13 mouse cellular contexts compared by ENCODE assay signal in genomic region chr3:30512459-30513030, GRCm38 (mm10). TPM values are rescaled to one million over a fixed set of nuclear protein-coding genes. Genes with fewer than 3 reads are reported as not detected.
DNase-seq lines count a peak whose midpoint lies in the region; ATAC-seq and TF ChIP-seq lines count a peak whose summit lies in the region.
"Had no signal": no experiment of that assay in that cellular context is flagged by ENCODE, and none has a peak within 500 bp of the region (broad histone marks: within the 10 kb centered on the region; RNA-seq: fewer than 3 reads in every experiment).

No protein-coding gene starts in this region.

- no peak for ATAC-seq in forebrain, embryonic 11.5 days (replicated peaks; ENCODE audit: low FRiP score)
- no peak for ATAC-seq in forebrain, postnatal 0 days
- no peak for ATAC-seq in limb, embryonic 12.5 days (ENCODE audit: insufficient number of reproducible peaks, insufficient read depth, low FRiP score, low TSS enrichment, low read depth)
- ATAC-seq in CD4-positive, CD25-positive, alpha-beta regulatory T cell, adult 4 months, result no peak

- peak; percentile 69 for DNase-seq in forebrain, embryonic 11.5 days (ENCODE audit: low spot score)
- no peak for DNase-seq in forebrain, postnatal 0 days
- DNase-seq in retina, embryonic 14.5 days (ENCODE audit: low spot score), result peak; percentile 32
- DNase-seq in retina, postnatal 1 day, result no peak
- no peak for DNase-seq in testis, postnatal 10 days (ENCODE audit: low spot score)
- no peak for DNase-seq in left cerebral cortex, adult 9 months (ENCODE audit: low spot score in 2 of 2)
- DNase-seq: layer of hippocampus, adult 9-11 months; right cerebral cortex, adult 18-20 months had no signal

- no peak overlapping the region for H3K4me3 ChIP-seq in forebrain, embryonic 11.5 days (ENCODE audit: low read depth, low read length)
- no peak overlapping the region for H3K4me3 ChIP-seq in forebrain, postnatal 0 days (ENCODE audit: low read depth, low read length)
- peak overlapping the region; percentile 58 for H3K4me3 ChIP-seq in limb, embryonic 12.5 days (replicated peaks)
- H3K4me3 ChIP-seq: embryonic facial prominence, embryonic 15.5 days; hindbrain, embryonic 13.5 days had no signal

- no peaks in the 10 kb centered on the region for H3K36me3 ChIP-seq in forebrain, embryonic 11.5 days (ENCODE audit: control insufficient read depth, insufficient read depth, low read length)
- no peaks in the 10 kb centered on the region for H3K36me3 ChIP-seq in forebrain, postnatal 0 days (ENCODE audit: insufficient read depth)
- H3K36me3 ChIP-seq in limb, embryonic 12.5 days, result no peaks in the 10 kb centered on the region
- H3K36me3 ChIP-seq: embryonic facial prominence, embryonic 15.5 days; hindbrain, embryonic 13.5 days had no signal

- no peaks in the 10 kb centered on the region for H3K9me3 ChIP-seq in forebrain, embryonic 11.5 days (ENCODE audit: control insufficient read depth, low read length)
- no peaks in the 10 kb centered on the region for H3K9me3 ChIP-seq in forebrain, postnatal 0 days (ENCODE audit: low read length)
- no peaks in the 10 kb centered on the region for H3K9me3 ChIP-seq in limb, embryonic 12.5 days
- H3K9me3 ChIP-seq: embryonic facial prominence, embryonic 15.5 days; hindbrain, embryonic 13.5 days had no signal

- no peak overlapping the region for H3K9ac ChIP-seq in forebrain, embryonic 11.5 days (ENCODE audit: low read length)
- H3K9ac ChIP-seq in forebrain, postnatal 0 days, result no peak overlapping the region
- H3K9ac ChIP-seq in limb, embryonic 12.5 days (replicated peaks), result peak overlapping the region; percentile 95
- H3K9ac ChIP-seq: embryonic facial prominence, embryonic 15.5 days; hindbrain, embryonic 13.5 days; liver, embryonic 14.5 days had no signal

- H3K27ac ChIP-seq in forebrain, embryonic 11.5 days (ENCODE audit: low read depth, low read length), result no peak overlapping the region
- no peak overlapping the region for H3K27ac ChIP-seq in forebrain, postnatal 0 days (ENCODE audit: low read depth, low read length)
- peak overlapping the region; percentile 99 for H3K27ac ChIP-seq in limb, embryonic 12.5 days
- H3K27ac ChIP-seq: embryonic facial prominence, embryonic 15.5 days; hindbrain, embryonic 13.5 days; liver, embryonic 14.5 days had no signal

- no peak for TF ChIP-seq CTCF in forebrain, postnatal 0 days (IDR thresholded peaks at IDR 0.05; ENCODE audit: low read depth)

- no peak overlapping the region for H3K4me2 ChIP-seq in forebrain, embryonic 11.5 days (ENCODE audit: low read depth, low read length, severe bottlenecking)
- H3K4me2 ChIP-seq in forebrain, postnatal 0 days (ENCODE audit: low read depth), result no peak overlapping the region
- peak overlapping the region; percentile 81 for H3K4me2 ChIP-seq in limb, embryonic 12.5 days
- H3K4me2 ChIP-seq: embryonic facial prominence, embryonic 15.5 days; hindbrain, embryonic 13.5 days had no signal

- 3% methylated on average over 12 of the region's 12 CpGs for WGBS in forebrain, embryonic 11.5 days
- 7% methylated on average over 12 of the region's 12 CpGs for WGBS in forebrain, postnatal 0 days
- 4% methylated on average over 12 of the region's 12 CpGs for WGBS in limb, embryonic 12.5 days

- peaks cover 34% of the 10 kb centered on the region for H3K27me3 ChIP-seq in forebrain, embryonic 11.5 days (ENCODE audit: control insufficient read depth, insufficient read depth, low read length)
- H3K27me3 ChIP-seq in forebrain, postnatal 0 days (ENCODE audit: insufficient read depth, low read length), result peaks cover 78% of the 10 kb centered on the region
- no peaks in the 10 kb centered on the region; the same call in 1 of the 2 replicates for H3K27me3 ChIP-seq in limb, embryonic 12.5 days

- H3K4me1 ChIP-seq in forebrain, embryonic 11.5 days (replicated peaks; ENCODE audit: control insufficient read depth, insufficient read depth, low read length), result peaks cover 14% of the 10 kb centered on the region; the same call in 1 of the 2 replicates
- H3K4me1 ChIP-seq in forebrain, postnatal 0 days (ENCODE audit: insufficient read depth), result no peaks in the 10 kb centered on the region
- H3K4me1 ChIP-seq in limb, embryonic 12.5 days (replicated peaks), result peaks cover 51% of the 10 kb centered on the region

RNA-seq across cellular contexts. Expression of gene Mecom, which starts 35.3 kb away (rescaled TPM):
- polyA plus RNA-seq in forebrain, embryonic 11.5 days (2014; fragmentation: Nextera tagmentation; extraction: Ambion mirVana), result 17.6 and 19.5 TPM in 2 replicates
- total RNA-seq in forebrain, postnatal 0 days (2014; rRNA removed), result 3.2 and 3.9 TPM in 2 replicates
- polyA plus RNA-seq in forebrain, postnatal 0 days (2015; fragmentation: Nextera tagmentation; extraction: Ambion mirVana), result 1.9 TPM in 2 replicates
- 187 TPM in 2 replicates for polyA plus RNA-seq in limb, embryonic 12.5 days (2016; fragmentation: Nextera tagmentation; extraction: Ambion mirVana)
- polyA plus RNA-seq in CD4-positive, CD25-positive, alpha-beta regulatory T cell, adult 4 months (2017; shearing (Covaris generic)), result under 1 TPM in 1 of 2 experiments, not detected in 1; 0.39 TPM

Comparison
In these comparisons a context has a peak if more than half of its experiments do, and no peak if none do; other contexts are left out.
1. DNase-seq: peak in forebrain, embryonic 11.5 days (single experiment) and retina, embryonic 14.5 days (single experiment); none in forebrain, postnatal 0 days (single experiment), retina, postnatal 1 day (single experiment), testis, postnatal 10 days (single experiment) and left cerebral cortex, adult 9 months (0 of 2).